Mouse (Mus musculus): Measurements from ENCODE around the gene Ccrl2. TPM values are rescaled to one million over a fixed set of nuclear protein-coding genes. Genes with fewer than 3 reads are reported as not detected.

The Ccrl2 gene
- total RNA-seq, 2 experiments from 2014 or later = 0.49 to 0.84 TPM

DNA sequence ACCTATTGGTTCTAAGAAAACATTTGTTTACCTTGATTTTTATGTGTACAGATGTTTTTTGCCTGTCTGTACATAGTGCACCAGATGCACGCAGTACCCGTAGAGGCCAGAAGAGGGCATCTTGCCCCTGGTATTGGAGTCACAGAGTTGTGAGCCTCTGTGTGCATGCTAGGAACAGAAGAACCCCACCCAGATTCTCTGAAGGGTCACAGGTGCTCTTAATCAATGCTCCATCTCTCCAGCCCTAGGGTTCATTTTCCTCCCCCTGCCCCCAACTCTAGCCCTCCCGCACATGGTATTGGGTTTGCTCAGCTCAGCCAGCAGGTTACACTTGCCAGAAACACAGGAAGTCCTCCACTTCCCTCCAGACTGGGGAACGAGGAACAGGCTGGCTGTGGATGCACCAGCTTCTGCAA is 13.2 kb upstream of the Ccrl2 start:
- intact Hi-C loops (cut with DNase I) = loop anchor here (5.0 kb wide), 1 partner anchor 148 kb away; no protein-coding TSS in a partner anchor
- no peak for DNase-seq (ENCODE audit: low spot score in 2 of 2)

DNA sequence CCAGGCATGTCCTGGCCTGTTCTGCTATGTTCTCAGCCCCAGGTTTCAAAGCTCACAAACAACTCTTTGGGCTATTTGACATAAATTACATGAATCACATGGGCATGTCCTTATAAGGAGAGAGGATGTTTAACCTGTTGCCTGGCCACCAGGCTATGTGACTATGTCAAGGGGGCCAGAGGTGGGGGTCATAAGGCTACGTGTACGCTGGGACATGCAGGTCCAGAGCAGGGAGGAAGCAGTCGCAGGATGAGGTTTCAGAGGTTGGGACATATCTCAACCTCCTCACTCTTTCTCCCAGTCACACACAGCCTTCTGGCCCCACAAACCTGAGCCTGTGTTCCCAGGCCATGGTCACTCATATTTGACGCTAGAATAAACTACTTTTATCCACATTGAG is 9.7 kb upstream of the Ccrl2 start:
- intact Hi-C loops (cut with DNase I) = no loop called here

DNA sequence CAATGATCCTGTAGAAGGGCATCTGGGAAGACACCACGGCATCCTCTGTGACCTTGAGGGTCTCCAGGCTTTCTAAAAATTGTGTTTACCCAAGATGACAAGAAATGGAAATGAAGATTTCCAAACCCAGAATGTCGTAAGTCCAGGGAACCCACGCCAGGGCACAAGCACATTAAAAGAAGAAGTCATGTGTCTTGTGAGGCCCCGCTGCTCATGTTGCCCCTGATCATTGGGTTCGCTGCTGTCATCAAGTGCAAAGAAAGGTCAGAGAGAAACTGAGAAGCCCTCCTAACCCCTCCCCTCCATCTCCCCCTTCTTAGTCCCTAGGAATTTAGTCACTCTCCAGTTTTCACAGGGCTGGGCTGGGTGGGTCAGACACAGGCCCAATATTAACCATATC is 5.5 kb upstream of the Ccrl2 start:
- intact Hi-C loops (cut with DNase I) = no loop called here
- no peak for DNase-seq (ENCODE audit: low spot score in 2 of 2)

More for the DNA sequence above, 9.7 kb upstream of the Ccrl2 start:
- DNase-seq (ENCODE audit: low spot score in 2 of 2) = no peak

DNA sequence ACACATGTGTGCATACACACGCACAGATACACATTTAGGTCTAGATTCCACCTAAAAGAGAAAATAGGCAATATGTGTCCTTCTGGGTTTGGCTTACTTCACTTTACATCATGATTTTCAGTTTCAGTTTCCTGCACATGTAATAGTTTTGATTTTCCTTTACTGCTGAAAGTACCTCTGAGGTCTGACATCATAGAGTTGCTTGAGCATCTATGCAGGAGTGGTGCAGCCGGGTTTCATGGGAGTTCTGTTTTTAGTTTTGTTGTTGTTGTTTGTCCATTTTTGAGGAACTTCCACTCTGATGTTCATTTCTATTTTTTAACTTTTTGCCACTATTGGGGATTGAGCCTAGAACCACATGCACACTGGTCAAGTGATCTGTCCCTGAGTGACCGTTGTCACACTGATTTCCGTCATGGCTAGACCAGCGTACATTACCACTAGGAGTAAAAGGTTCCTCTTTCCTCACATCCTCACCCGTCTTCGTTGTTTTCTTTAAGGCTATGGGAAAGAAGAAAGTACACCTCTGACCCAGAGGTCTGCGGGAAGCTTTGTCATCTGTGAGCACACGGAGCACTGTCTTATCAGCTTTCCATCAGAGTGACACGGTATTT is 1.7 kb upstream of the Ccrl2 start:
- no peak for DNase-seq (ENCODE audit: low spot score in 2 of 2)
- intact Hi-C loops (cut with DNase I) = no loop called here

DNA sequence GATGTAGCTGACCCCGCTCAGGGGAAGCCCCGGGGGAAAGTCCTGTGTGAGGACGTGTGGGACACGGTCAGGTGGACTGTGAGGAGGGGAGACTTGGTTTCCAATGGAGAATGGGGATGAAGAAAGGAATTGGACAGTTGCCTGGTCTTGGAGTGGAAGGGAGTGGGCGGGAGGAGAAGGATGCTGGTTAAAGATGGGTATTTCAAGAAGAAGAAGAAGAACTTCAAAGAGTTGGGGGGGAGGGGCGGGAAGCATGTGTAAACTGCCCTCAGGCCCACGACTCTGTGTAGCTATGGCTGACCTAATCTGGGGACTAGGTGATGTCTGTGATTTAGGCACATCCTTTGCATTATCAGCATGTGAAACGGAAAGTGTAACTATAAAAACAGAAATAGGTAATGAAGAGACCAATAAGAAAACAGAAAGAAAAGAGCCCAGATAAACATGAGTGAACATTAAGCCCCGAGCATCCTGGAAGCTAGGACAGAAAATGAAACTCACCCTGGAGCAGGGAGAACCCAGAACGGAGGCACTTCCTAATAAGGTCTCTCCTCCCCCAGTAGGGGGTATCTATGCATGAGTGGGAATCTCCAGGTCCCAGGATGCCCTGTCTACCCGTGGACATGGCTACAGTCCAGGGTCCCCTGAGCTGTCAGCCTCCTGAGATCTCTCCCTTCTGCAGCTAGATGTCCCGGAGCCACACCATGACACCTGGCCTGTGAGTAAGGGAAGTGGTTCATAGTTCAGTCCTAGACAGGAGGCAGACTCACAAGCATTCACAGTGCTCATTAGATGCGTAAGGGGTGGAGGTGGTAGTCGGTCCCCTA is 438 bp upstream of the Ccrl2 start:
- intact Hi-C loops (cut with DNase I) = no loop called here
- DNase-seq (ENCODE audit: low spot score in 2 of 2) = no peak

DNA sequence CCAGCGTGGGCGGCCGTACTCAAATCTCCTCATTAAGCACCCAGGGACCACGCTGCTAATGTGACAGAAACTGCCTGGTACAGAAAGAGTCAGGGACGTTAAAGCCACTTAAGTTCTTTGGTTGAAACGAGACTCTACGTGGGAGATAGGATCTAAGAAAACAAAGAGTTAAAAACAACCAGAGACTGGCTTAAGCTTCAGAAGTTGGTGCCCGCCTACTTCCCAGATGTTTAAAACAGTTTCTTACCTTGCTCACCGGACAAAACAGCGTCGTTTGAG is 861 bp downstream of the Ccrl2 start:
- no peak for DNase-seq (ENCODE audit: low spot score in 2 of 2)
- intact Hi-C loops (cut with DNase I) = no loop called here

DNA sequence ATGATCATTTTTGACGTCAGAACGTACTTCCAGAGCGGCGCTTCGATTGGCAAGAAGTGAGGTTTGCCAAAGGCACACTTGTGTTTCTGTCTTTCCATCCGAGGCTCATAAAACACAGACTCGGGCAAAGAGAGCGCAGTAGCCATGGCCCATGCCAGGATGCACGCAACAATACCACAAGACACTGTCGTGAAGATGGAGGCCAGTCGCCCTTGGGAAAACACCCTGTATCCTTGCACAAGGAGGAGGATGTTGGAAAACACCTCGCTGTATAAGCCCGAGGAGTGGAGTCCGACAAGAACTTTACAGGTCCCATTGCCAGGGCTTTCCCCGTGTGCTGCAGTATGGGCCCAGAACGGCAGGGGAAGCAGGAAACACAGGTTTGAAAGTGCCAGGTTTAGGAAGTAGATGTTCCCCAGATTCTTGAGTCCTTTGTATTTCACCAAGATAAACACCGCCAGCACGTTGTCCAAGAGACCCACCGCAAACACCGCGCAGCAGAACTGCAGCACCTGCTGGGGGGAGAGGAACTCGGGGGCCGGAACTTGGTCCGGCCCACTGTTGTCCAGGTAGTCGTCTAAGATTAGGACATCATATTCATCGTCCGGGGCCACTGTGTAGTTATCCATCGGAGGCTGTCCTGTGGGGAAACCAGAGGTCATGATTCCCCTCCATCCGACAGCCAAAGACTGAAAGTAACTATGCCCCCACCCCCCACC is 1.4 kb downstream of the Ccrl2 start:
- intact Hi-C loops (cut with DNase I) = no loop called here
- DNase-seq (ENCODE audit: low spot score in 2 of 2) = no peak

DNA sequence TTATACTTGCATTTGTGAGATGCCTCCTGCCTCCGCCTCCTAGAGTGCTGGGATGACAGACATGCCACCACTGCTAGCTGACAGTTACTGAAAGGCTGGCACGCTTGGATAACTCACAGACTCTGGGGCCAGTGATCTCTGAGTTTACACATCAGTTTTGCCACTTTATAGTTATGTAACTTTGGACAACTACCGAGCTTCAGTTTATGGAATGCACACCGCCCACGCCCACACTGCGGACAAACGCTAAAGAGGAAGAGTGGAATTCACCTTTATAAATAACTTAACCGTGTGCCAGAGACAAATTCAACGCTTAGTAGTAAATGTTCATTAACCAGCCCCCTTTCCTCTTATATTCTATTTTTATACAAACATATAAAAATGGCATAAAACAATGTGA is 2.4 kb downstream of the Ccrl2 start:
- DNase-seq (ENCODE audit: low spot score in 2 of 2) = no peak
- intact Hi-C loops (cut with DNase I) = no loop called here

DNA sequence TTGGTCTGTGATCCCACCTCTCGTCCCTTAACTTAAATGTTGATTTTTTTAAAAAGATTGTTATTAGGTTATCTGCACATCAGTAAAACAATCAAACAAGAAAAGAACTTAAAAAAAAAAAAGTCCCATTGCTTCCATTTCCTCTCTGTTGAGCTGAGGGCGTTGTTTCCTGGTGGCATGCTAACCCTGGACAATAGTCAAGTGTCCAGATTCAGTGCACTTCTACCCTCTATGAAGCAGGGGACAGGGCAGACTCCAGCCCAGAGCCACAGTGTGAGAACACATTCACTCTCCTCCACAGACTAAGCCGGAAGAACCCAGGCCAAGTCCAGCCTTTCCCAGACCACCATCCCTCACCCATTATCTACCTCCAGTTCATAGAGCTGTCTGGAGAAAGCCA is 8.9 kb downstream of the Ccrl2 start:
- no peak for DNase-seq (ENCODE audit: low spot score in 2 of 2)
- intact Hi-C loops (cut with DNase I) = no loop called here

DNA sequence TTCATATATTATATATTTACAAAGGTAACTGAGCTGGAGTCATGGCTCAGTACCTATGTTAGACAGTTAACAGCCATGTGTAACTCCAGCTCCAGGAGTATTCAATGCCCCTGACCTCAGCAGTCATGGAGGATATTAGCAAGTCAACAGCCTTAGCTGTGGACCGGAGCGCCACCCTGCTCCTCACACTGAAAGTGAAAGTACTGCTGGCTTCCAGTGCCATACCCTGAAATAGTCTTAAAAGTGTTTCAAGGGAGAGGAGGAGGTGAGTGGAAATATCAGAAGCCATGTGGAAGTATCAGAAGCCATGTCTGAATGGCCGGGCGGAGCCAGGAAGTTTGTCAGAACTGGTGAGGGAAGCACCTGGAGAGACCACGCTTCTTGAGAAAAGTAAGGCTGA is 10.1 kb downstream of the Ccrl2 start:
- intact Hi-C loops (cut with DNase I) = no loop called here
- DNase-seq (ENCODE audit: low spot score in 2 of 2) = no peak

DNA sequence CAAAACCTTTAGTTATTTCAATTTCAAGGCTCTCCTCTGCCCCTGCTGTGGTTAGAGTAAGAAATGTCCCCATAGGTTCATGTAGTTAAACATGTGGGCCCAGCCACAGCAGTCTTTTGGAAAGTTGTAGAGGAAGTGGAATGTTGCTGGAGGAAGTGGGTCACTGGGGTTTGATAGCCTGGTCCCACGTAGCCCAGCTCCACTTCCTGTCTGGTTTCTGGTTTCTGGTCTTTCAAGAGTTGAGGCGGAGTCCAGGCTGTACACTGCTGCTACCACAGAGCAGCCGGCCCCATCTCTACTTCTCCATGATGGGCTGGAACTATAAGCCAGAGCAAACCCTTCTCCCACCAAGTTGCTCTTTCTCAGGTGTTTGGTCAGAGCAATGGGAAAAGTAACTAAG is 11.1 kb downstream of the Ccrl2 start:
- intact Hi-C loops (cut with DNase I) = no loop called here
- no peak for DNase-seq (ENCODE audit: low spot score in 2 of 2)

DNA sequence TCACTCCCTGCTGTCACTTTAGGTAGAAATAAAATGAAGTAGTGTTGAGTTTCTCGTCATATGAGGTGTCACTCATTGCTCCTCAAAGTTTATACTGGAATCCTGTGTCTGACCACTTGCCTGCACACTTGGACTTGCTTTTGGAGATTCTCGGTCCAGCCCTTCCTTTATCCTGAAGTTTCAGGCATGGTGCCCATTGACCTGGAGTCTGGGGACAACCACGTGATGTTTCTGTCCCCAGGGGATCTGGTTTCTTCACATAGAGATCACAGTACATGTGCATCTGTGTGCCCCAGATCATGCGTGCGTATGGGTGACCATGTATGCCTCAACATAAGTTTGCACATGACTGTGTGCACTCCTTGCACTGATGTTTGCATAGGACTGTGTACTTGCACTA is 15.1 kb downstream of the Ccrl2 start:
- no peak for DNase-seq (ENCODE audit: low spot score in 2 of 2)
- intact Hi-C loops (cut with DNase I) = no loop called here

DNA sequence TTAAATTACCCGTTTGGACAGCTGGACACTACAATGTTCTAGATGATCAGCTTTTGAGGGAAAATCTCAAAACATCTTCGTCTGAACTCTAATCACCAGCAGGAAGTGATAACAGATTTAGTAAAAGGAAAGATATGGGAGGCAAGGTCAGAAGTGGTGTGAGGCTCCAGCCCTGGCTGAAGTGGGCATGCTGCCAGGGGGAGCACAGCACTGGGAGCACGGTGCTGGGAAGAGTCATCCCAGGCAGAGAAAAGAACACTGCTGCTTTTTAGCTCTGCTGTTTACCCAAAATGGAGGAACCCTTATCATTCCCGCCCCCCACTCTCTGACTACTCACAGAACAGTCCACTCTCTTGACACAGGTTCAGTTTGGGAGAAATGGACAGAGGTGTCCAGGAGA is 17.4 kb downstream of the Ccrl2 start:
- intact Hi-C loops (cut with DNase I) = no loop called here
- DNase-seq (ENCODE audit: low spot score in 2 of 2) = no peak

DNA sequence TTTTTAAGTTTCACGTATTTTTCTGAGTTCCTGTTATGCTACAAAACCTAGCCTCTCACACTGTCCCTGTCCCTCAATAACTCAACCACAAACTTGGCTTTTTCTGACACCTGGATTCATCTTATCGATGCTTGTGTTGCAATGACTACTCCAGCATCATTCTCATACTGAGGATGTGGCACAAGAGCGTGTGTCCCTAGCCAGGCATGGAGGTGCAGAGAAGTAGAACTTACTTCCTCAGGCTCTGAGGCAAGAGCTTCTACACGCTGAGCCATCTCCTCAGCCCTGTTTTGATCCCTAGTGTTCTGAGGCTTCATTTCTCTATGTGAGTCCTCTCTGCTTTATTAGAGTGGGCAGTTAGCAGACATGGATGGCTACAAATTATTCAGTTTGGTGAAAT is 23.6 kb downstream of the Ccrl2 start:
- intact Hi-C loops (cut with DNase I) = no loop called here
- no peak for DNase-seq (ENCODE audit: low spot score in 2 of 2)

DNA sequence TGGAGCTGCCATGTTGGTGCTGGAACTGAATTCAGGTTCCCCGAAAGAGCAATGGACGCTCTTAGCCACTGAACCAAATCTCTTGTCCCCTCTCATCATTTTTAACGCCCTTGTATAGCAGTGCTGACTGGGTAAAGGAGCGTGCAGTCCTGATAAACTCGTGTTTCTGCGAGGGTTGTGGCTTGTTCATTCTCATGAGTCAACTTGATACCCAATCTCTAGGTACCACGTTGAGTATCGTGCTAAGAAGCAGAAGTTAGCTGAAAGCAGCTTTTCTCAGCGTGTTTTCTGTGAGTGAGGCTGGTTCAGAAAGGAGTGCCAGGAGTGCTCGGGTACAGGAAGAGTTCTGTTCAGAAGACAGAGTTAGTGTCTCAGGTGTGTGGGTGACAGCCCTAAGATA is 30.5 kb downstream of the Ccrl2 start:
- intact Hi-C loops (cut with DNase I) = no loop called here
- no peak for DNase-seq (ENCODE audit: low spot score in 2 of 2)

DNA sequence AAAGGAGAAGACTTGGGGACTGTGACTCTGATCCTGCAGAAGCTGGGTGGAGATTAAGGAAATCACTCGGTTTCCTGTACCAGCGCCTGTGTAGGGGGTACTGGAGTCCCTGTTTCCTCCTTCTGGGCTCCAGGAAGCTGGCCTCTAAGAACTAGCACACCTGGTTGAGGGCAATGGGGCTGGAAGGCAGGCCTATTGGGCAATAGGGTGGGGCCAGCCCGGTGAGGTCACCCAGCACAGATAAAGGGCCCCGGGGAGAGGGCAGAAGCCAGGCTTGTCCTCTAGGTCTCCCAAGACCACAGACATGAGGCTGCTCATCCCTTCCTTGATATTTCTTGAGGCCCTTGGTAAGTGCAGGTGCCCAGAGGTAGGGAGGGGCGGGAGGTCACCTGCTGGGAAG is 38.3 kb downstream of the Ccrl2 start, which contains the start of gene Ltf:
Ltf (plus strand) TSS at position 250 of the 400 bp plus-strand sequence.
- intact Hi-C loops (cut with DNase I) = no loop called here
- no peak for DNase-seq (ENCODE audit: low spot score in 2 of 2)

DNA sequence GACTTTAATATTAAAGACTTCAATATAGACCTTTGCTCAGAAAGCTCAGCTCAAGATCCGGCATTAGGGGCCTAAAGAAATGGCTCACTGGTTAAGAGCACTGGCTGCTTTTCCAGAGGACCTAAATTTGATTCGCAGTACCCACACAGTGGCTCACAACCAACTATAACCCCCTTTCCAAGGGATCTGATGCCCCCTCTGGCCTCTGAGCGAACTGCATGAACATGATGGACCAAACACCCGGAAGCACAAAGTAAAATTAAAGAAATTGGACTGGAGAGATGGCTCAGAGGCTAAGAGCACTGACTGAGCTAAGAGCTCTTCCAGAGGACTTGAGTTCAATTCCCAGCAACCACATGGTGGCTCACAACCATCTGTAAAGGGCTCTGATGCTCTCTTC is 41.7 kb downstream of the Ccrl2 start:
- no peak for DNase-seq (ENCODE audit: low spot score in 2 of 2)
- intact Hi-C loops (cut with DNase I) = no loop called here

DNA sequence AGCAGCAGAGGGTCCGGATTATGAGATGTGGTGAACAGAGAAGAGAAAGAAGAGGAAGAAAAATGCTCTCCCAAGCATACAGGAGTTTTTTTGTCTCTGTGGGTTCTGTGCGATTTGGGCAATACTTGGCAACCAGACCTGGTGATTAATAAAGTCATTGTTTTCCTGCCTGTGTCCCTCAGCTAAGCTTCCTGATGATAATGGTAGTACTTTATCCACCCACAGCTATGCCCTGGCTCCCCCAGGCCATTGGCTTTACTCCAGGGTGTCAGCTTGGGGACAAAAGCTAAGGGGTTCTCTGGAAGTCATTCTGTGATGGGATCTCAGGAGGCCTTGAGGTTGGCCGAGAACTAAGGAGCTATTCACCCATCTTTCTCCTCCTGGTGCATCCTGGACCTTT is 45.3 kb downstream of the Ccrl2 start:
- intact Hi-C loops (cut with DNase I) = no loop called here
- no peak for DNase-seq (ENCODE audit: low spot score in 2 of 2)

DNA sequence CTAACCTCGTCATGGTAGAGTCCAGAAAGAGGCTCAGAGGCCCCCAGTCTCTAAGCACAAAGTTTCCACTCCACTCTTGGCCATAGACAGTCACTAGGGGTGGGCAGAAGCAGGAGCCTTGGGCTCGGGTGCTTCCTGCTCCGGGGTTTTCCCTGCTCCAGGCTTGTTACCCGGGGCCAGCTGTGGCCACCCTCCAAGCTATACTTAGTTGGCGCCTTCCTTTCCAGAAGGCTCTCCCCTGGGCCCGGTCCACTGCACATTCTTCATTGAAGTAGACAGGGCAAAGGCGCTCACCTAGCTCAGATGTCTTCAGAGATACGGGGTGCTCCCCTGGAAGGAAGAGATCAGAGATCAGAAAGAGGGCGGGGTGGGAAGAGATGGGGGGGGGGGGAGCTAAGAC is 45.8 kb downstream of the Ccrl2 start:
- intact Hi-C loops (cut with DNase I) = no loop called here
- DNase-seq (ENCODE audit: low spot score in 2 of 2) = no peak

DNA sequence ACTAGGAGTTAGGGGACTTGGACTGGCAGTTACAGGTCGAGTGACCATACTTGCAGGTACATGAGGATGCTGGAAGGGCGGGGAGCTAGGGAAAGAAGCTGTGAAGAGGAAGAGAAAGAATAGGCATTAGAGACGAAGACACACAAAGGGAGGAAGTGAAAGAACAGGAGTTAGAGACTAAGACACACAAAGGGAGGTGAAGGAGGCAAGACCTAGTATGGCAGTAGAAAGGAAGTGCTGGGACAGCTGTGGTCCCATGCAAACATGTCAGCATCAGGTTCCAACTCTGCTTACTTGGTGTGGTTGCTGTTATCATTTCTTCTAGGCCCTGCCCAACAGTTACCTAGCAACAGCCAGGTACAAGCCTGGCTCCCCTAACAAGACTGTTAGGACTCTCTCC is 47.6 kb downstream of the Ccrl2 start:
- no peak for DNase-seq (ENCODE audit: low spot score in 2 of 2)
- intact Hi-C loops (cut with DNase I) = no loop called here

DNA sequence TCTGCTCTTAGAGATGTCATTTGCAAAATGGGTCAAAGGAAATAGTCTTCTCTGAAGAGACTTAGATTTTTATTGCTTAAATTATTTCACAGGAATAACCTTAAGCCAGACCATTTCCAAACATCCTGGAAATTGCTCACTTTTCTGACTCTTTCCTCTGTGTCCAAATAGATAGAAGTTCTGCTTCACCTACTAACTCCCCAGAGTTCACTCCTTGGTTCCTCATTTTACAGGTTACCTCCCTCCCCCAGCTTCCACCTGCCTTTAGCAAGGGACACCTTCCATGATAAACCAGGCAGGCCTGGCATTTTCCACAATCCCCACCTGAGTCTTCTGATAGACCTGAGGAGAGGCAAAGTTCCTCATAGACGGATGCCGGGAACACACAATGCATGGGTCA is 50.8 kb downstream of the Ccrl2 start:
- intact Hi-C loops (cut with DNase I) = no loop called here
- DNase-seq (ENCODE audit: low spot score in 2 of 2) = no peak
